Mouse (Mus musculus) lung, postnatal 0 days (tissue): ENCODE measurements around the gene Gm42742. TPM values are rescaled to one million over a fixed set of nuclear protein-coding genes. Genes with fewer than 3 reads are reported as not detected.

Experiments used
- ATAC-seq: fragments of 200-750 bp; cut with Nextera tagmentation; 2 replicates; pipeline ENCODE4 v1.8.0; 2017; ENCODE audit warnings: moderate library complexity
- DNase-seq: peaks from one replicate; pipeline ENCODE4 v3.0.0-alpha.2; 2016; ENCODE audit warnings: low spot score
- H3K27ac ChIP-seq: fragments of 300-500 bp; sonication (generic); 2 replicates; pipeline ENCODE4 v1.5.1; 2014; ENCODE audit warnings: antibody characterized with exemption, mild to moderate bottlenecking, low read length, mixed read lengths
- H3K27me3 ChIP-seq: fragments of 300-500 bp; sonication (generic); replicated peaks from 2 replicates; pipeline ENCODE4 v1.6.1; 2014; ENCODE audit warnings: low read length, mixed read lengths; ENCODE audit not compliant: insufficient read depth
- H3K36me3 ChIP-seq: fragments of 300-500 bp; sonication (generic); 2 replicates; pipeline ENCODE4 v1.6.1; 2014; ENCODE audit warnings: low read length, mixed read lengths; ENCODE audit not compliant: insufficient read depth
- H3K4me1 ChIP-seq: fragments of 300-500 bp; sonication (generic); 2 replicates; pipeline ENCODE4 v1.6.1; 2014; ENCODE audit warnings: antibody characterized with exemption, low read depth, low read length, mixed read lengths; ENCODE audit not compliant: insufficient read depth
- H3K4me2 ChIP-seq: fragments of 300-500 bp; sonication (generic); replicated peaks from 2 replicates; pipeline ENCODE4 v1.6.1; 2014; ENCODE audit warnings: low read depth, mild to moderate bottlenecking, low read length, moderate library complexity, mixed read lengths
- H3K4me3 ChIP-seq: fragments of 300-500 bp; sonication (generic); 2 replicates; pipeline ENCODE4 v1.5.1; 2014; ENCODE audit warnings: low read depth, low read length
- H3K9ac ChIP-seq: fragments of 300-500 bp; sonication (generic); replicated peaks from 2 replicates; pipeline ENCODE4 v1.6.1; 2014; ENCODE audit warnings: low read depth, mild to moderate bottlenecking
- H3K9me3 ChIP-seq: fragments of 300-500 bp; sonication (generic); 2 replicates; pipeline ENCODE4 v1.6.1; 2016; ENCODE audit warnings: low read length, mixed read lengths
- CTCF ChIP-seq: IDR thresholded peaks from 2 replicates; pipeline ENCODE4 v1.5.1; 2016; ENCODE audit warnings: antibody characterized with exemption, mild to moderate bottlenecking
- EP300 ChIP-seq: IDR thresholded peaks from 2 replicates; pipeline ENCODE4 v1.6.1; 2016; ENCODE audit warnings: antibody characterized with exemption, mild to moderate bottlenecking, control low read depth
- WGBS: fragments of 180-500 bp; shearing (Covaris S2); extraction: QIAGEN DNeasy Blood & Tissue Kit; methylation state at CpG from one replicate; pipeline ENCODE4 v1.1.7; 2014; 5-methylcytosine and 5-hydroxymethylcytosine counted together
- microRNA-seq: library from miRNA; unstranded; fragments of <30 nt; microRNA quantifications from one replicate; pipeline ENCODE4, GENCODE M21; 2016
- polyA plus RNA-seq: library from polyadenylated mRNA; unstranded; fragments of >200 nt; fragmentation: Nextera tagmentation; extraction: Ambion mirVana; gene quantifications from 2 replicates; pipeline ENCODE4 v1.2.1, GENCODE M21; 2015

The Gm42742 gene
- polyA plus RNA-seq, 1 experiment from 2014 or later = 29.3 TPM

DNA sequence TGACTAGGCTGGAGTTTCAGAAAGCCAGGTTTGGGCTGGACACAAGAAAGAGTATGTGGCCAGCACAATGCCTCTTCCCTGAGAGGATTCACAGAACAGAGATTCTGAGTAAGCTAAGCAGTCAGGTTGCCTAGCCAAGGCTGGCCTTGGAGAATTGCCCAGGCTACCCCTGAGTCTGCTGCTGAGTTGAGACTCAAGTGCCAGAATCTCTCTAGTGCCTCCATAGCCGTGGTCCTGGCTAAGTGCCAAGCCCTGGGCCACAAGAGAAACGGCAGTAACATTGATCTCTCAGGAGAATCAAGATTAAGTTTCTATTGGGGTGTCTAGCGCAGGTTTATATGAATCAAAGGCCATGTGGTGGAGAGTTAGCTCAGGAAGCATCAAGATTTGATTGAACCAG, 55.3 kb downstream of the Gm42742 start:
- Histone ChIP-seq H3K27me3 (0 out of 2 replicates have a peak, but pooled peaks cover 5% of the 10 kb centered on the region), H3K27ac (no peak overlapping the region), H3K9me3 (no peaks in the 10 kb centered on the region), H3K9ac (no peak overlapping the region), H3K36me3 (no peaks in the 10 kb centered on the region), H3K4me2 (no peak overlapping the region), H3K4me3 (no peak overlapping the region), H3K4me1 (no peaks in the 10 kb centered on the region)
- 34% methylated on average over 3 of the region's 3 CpGs for WGBS
- DNase-seq = no peak
- no peak for ATAC-seq
- TF ChIP-seq EP300 (no peak), CTCF (no peak)

Small RNA genes lying within 50 kb of the gene (microRNA-seq; reads per million reads assigned to microRNA genes)
- gene Gm44343 = not detected

Other genes starting within 250 kb of the Gm42742 start
- gene Ypel3, start 244.1 kb downstream of the Gm42742 start, polyA plus RNA-seq = 325 and 340 TPM in 2 replicates
- 0.56 and 0.74 TPM in 2 replicates for gene Tbx6, start 239.6 kb downstream of the Gm42742 start, polyA plus RNA-seq
- 150 and 151 TPM in 2 replicates for gene Ppp4c, start 228.6 kb downstream of the Gm42742 start, polyA plus RNA-seq
- gene Fam57b, start 223.4 kb downstream of the Gm42742 start, polyA plus RNA-seq = 0.13 and 0.19 TPM in 2 replicates
- gene 4930451I11Rik, start 189.5 kb downstream of the Gm42742 start, polyA plus RNA-seq = not detected in 2 replicates
- 0.20 and 0.33 TPM in 2 replicates for gene Doc2a, start 173.7 kb downstream of the Gm42742 start, polyA plus RNA-seq
- 8.4 and 9.3 TPM in 2 replicates for gene Hirip3, start 159.1 kb downstream of the Gm42742 start, polyA plus RNA-seq
- 52.2 and 54.7 TPM in 2 replicates for gene Ino80e, start 158.7 kb downstream of the Gm42742 start, polyA plus RNA-seq
- gene Taok2, start 136.4 kb downstream of the Gm42742 start, polyA plus RNA-seq = 36.1 and 39.0 TPM in 2 replicates
- gene Tmem219, start 98.2 kb downstream of the Gm42742 start, polyA plus RNA-seq = 42.5 and 45.0 TPM in 2 replicates
- gene Kctd13, start 92.2 kb downstream of the Gm42742 start, polyA plus RNA-seq = 12.1 and 14.9 TPM in 2 replicates
- gene Asphd1, start 71.5 kb downstream of the Gm42742 start, polyA plus RNA-seq = not detected in 2 replicates
- gene Sez6l2, start 70.5 kb downstream of the Gm42742 start, polyA plus RNA-seq = 1.7 and 3.0 TPM in 2 replicates
- gene Cdipt, start 45.2 kb downstream of the Gm42742 start, polyA plus RNA-seq = 164 and 173 TPM in 2 replicates
- 3.0 and 3.3 TPM in 2 replicates for gene Cdiptos, start 45.0 kb downstream of the Gm42742 start, polyA plus RNA-seq
- gene Mvp, start 6.5 kb downstream of the Gm42742 start, polyA plus RNA-seq = 44.6 and 50.3 TPM in 2 replicates
- gene Pagr1b, start 4.6 kb downstream of the Gm42742 start, polyA plus RNA-seq = 1.00 and 1.1 TPM in 2 replicates
- 20.7 and 28.3 TPM in 2 replicates for gene Pagr1a, start 3.7 kb downstream of the Gm42742 start, polyA plus RNA-seq
- 1.0 and 1.3 TPM in 2 replicates for gene Prrt2, start 114 bp upstream of the Gm42742 start, polyA plus RNA-seq
- 36.1 and 37.0 TPM in 2 replicates for gene Maz, start 5.9 kb upstream of the Gm42742 start, polyA plus RNA-seq
- gene Kif22, start 21.4 kb upstream of the Gm42742 start, polyA plus RNA-seq = 7.0 and 9.2 TPM in 2 replicates
- gene Zg16, start 66.2 kb upstream of the Gm42742 start, polyA plus RNA-seq = 0.20 and 0.30 TPM in 2 replicates
- 14.6 and 16.0 TPM in 2 replicates for gene AI467606, start 70.3 kb upstream of the Gm42742 start, polyA plus RNA-seq
- gene Qprt, start 101.1 kb upstream of the Gm42742 start, polyA plus RNA-seq = 0.14 and 0.21 TPM in 2 replicates
- 0.73 and 0.83 TPM in 2 replicates for gene Spn, start 116.7 kb upstream of the Gm42742 start, polyA plus RNA-seq
- gene Cd2bp2, start 175.0 kb upstream of the Gm42742 start, polyA plus RNA-seq = 28.4 and 29.6 TPM in 2 replicates
- gene Tbc1d10b, start 187.4 kb upstream of the Gm42742 start, polyA plus RNA-seq = 14.4 and 15.0 TPM in 2 replicates
- 6.4 and 8.0 TPM in 2 replicates for gene Mylpf, start 187.8 kb upstream of the Gm42742 start, polyA plus RNA-seq
- gene Zfp553, start 212.0 kb upstream of the Gm42742 start, polyA plus RNA-seq = 15.5 and 15.7 TPM in 2 replicates
- gene Sept1, start 212.0 kb upstream of the Gm42742 start, polyA plus RNA-seq = 13.0 TPM in 2 replicates
- gene Zfp771, start 223.2 kb upstream of the Gm42742 start, polyA plus RNA-seq = 34.9 and 36.9 TPM in 2 replicates
- 35.7 and 36.4 TPM in 2 replicates for gene Dctpp1, start 239.6 kb upstream of the Gm42742 start, polyA plus RNA-seq